Comparison of ENCODE assay signal across 10 mouse cellular contexts in the genomic region with DNA sequence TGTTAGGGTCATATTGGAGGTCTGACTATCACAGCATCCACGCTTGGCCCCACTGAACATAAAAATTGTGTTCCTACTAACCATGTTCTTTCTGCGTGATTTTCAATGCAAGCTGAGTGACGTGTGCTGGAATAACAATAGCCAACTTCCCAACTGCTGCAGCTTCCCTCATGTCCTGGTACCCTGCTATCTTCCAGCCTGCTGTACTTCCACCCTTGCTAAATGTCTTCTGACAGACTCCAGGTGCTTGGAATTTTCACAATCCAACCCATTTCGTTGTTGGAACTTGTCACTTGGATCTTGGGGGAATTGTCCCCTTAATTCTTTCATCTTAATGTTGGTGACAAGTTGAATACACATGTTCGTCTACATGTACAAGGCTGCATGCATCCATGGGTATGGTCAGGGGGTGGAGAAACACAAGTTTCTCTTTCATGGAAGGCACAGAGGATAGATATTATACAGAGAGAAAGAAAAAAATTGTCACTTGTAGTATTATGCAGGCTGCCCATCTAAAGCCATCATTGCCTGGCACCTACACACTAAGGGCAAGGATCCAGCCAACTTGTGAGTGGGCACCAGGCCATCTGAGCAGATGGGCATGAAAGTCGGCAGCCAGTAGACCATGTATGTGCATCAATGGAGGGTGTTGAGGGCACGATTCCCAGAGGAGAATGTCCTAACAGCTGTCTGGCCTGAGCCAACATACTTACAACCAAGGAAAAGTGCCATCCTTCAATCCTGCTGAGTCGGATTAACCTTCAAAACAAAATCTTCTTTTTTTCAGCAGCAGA.
DNase-seq lines count a peak whose midpoint lies in the region; ATAC-seq lines count a peak whose summit lies in the region.
"Had no signal": no experiment of that assay in that cellular context is flagged by ENCODE, and none has a peak within 500 bp of the region (broad histone marks: within the 10 kb centered on the region; RNA-seq: fewer than 3 reads in every experiment).

No protein-coding gene starts in this region.

- ATAC-seq in hindbrain, embryonic 13.5 days (ENCODE audit: low FRiP score), result 0 out of 2 replicates have a peak, but pooled peaks have one; percentile 36

- no peaks in the 10 kb centered on the region for H3K9me3 ChIP-seq in hindbrain, embryonic 13.5 days
- no peaks in the 10 kb centered on the region for H3K9me3 ChIP-seq in hindbrain, embryonic 10.5 days
- H3K9me3 ChIP-seq: heart, embryonic 15.5 days had no signal

- H3K36me3 ChIP-seq in hindbrain, embryonic 13.5 days, result no peaks in the 10 kb centered on the region
- no peaks in the 10 kb centered on the region for H3K36me3 ChIP-seq in hindbrain, embryonic 10.5 days
- H3K36me3 ChIP-seq: heart, embryonic 15.5 days had no signal

- no peak overlapping the region for H3K4me3 ChIP-seq in hindbrain, embryonic 13.5 days
- no peak overlapping the region for H3K4me3 ChIP-seq in hindbrain, embryonic 10.5 days
- H3K4me3 ChIP-seq: heart, embryonic 15.5 days had no signal

- WGBS in hindbrain, embryonic 13.5 days, result 82% methylated on average over 8 of the region's 8 CpGs
- WGBS in hindbrain, embryonic 10.5 days, result 87% methylated on average over 8 of the region's 8 CpGs

- DNase-seq in hindbrain, embryonic 10.5 days (ENCODE audit: low spot score), result no peak
- DNase-seq in frontal cortex, postnatal 14 days (ENCODE audit: low spot score in 2 of 2), result peak; percentile 29 to 32
- DNase-seq in layer of hippocampus, adult 9-10 months (ENCODE audit: low spot score), result peak; percentile 10
- DNase-seq in right cerebral cortex, postnatal 36 days (ENCODE audit: low spot score in 2 of 2), result peak; percentile 18 to 29
- DNase-seq in liver, result no peak
- DNase-seq in spleen, postnatal 36 days (ENCODE audit: low spot score in 2 of 2), result no peak
- no peak for DNase-seq in kidney, postnatal 10 days

- no peak overlapping the region for H3K9ac ChIP-seq in hindbrain, embryonic 13.5 days
- H3K9ac ChIP-seq: heart, embryonic 15.5 days had no signal

- no peak overlapping the region for H3K4me2 ChIP-seq in hindbrain, embryonic 13.5 days
- H3K4me2 ChIP-seq: heart, embryonic 15.5 days had no signal

- H3K27ac ChIP-seq in hindbrain, embryonic 13.5 days, result no peak overlapping the region
- no peak overlapping the region for H3K27ac ChIP-seq in hindbrain, embryonic 10.5 days
- H3K27ac ChIP-seq: heart, embryonic 15.5 days had no signal

- no peaks in the 10 kb centered on the region for H3K4me1 ChIP-seq in hindbrain, embryonic 13.5 days (replicated peaks)
- H3K4me1 ChIP-seq in hindbrain, embryonic 10.5 days (replicated peaks), result no peaks in the 10 kb centered on the region
- H3K4me1 ChIP-seq: heart, embryonic 15.5 days had no signal

- no peaks in the 10 kb centered on the region for H3K27me3 ChIP-seq in hindbrain, embryonic 13.5 days
- no peaks in the 10 kb centered on the region for H3K27me3 ChIP-seq in hindbrain, embryonic 10.5 days (ENCODE audit: insufficient read depth, poor library complexity, severe bottlenecking)
- H3K27me3 ChIP-seq: CH12.LX; heart, embryonic 15.5 days had no signal

Comparison
In these comparisons a context has a peak if more than half of its experiments do, and no peak if none do; other contexts are left out.
1. DNase-seq: peak in frontal cortex, postnatal 14 days (2 of 2), layer of hippocampus, adult 9-10 months (single experiment) and right cerebral cortex, postnatal 36 days (2 of 2); none in hindbrain, embryonic 10.5 days (single experiment), liver (single experiment), spleen, postnatal 36 days (0 of 2) and kidney, postnatal 10 days (single experiment).